Mouse (Mus musculus): ENCODE measurements around the gene Kcnq1.

Gene Kcnq1

GRCm38 (mm10) chr7:143313572-143314319, 207.6 kb downstream of the Kcnq1 start:
- no peak for DNase-seq (ENCODE audit: low spot score in 2 of 2)

DNA sequence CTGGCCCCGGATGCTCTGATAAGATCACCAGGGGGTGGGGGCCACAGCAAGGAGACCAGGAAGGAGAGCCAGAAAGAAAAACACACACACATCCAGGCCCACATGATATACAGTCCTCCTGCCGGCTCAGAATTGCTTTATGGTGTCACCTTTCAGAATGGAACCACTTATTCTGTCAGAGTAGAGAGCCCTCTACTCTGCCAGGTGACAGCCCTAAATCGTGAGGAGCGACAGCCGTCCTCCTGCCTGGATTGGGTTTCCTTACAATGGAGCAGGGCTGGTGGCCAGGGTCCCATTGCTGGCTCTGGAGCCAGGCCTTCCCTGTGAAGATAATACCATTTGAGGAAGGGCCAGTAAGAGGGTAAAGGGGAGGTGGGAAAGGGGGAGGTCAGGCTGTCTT, 212.3 kb downstream of the Kcnq1 start:
- no peak for DNase-seq (ENCODE audit: low spot score in 2 of 2)

GRCm38 (mm10) chr7:143320367-143320766, 214.2 kb downstream of the Kcnq1 start:
- DNase-seq (ENCODE audit: low spot score in 2 of 2): no peak

DNA sequence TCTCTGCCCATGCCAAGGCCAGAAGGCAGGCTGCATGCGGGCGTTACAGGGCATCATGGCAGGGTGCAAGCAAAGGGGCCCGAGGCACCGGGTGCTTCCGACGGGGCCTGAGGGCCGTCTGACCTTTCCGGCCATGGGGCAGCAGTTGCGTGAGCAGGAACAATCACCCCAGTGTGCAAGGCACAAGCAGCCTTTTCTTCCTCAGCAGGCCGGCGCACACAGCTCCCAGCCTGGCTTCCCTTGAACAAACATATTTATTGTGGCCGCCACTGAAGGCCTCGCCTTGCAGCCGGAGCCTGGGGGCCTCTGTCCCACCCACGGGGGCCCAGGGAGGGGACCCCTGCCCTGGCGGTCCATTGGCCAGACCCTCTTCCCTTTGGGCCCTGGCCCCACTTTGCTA, 218.9 kb downstream of the Kcnq1 start:
- DNase-seq (ENCODE audit: low spot score in 2 of 2): peak in 1 of 2 experiments; percentile 14

DNA sequence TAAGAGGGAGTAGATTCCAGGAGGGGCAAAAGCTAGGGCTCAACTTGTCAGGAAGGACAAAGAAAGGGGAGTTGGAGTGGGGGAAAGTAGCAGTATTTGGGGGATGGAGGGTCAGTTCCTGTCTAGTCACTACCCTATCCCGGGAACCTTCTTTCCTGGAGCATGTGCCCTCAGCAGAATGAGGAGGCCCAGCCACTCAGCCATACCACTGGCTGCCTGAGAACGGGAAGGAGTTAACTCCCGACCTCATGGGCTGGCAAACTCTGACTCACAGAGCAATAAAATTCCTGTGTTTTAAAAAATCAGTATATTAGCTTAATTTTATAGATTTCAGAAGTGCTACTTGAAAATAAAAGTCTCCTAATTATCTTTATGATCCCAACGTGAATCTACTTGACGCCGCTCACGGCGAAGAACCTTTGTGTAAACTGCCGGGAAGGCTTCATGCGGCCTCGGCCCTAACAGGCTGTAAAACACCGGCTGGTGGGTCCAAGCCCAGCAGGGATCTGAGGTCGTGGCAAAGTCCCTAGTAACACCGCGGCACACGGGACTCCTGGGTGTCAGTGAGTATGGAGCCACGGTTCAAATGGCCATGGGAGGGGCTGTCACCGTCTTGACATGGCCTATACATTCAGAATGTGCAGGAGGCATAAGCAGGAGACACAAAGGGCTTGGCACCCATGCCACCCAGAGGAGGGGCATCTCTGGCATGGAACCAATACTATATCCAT, 222.2 kb downstream of the Kcnq1 start:
- DNase-seq (ENCODE audit: low spot score in 2 of 2): no peak

GRCm38 (mm10) chr7:143329110-143329810, 223.1 kb downstream of the Kcnq1 start:
- peak; percentile 16 to 26 for DNase-seq (ENCODE audit: low spot score in 2 of 2)

DNA sequence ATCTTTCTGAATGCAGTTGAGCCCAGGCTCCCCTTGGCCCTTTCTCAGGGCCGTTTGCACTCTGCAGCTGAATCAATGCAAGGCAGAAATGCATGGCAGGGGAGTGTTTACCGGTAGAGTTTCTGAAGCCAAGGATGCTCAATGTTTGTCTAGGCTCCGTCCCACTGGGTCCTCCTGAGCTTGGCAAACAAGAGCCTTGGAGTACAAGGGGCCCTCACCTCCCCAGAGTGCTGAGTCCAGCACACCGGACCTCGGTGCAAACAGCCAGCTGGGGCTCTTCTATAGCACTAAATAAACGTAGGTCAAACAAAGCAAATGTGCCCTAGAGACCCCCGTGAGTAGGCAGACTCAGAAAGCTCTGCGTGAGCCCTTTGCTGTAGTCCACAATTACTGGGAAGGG, 226.9 kb downstream of the Kcnq1 start:
- DNase-seq (ENCODE audit: low spot score in 2 of 2): no peak

GRCm38 (mm10) chr7:143333604-143334003, 227.4 kb downstream of the Kcnq1 start:
- DNase-seq (ENCODE audit: low spot score in 2 of 2): no peak

- no peak for DNase-seq (ENCODE audit: low spot score in 2 of 2)
These were observed 232.5 kb downstream of the Kcnq1 start for GRCm38 (mm10) chr7:143338690-143339089.

DNA sequence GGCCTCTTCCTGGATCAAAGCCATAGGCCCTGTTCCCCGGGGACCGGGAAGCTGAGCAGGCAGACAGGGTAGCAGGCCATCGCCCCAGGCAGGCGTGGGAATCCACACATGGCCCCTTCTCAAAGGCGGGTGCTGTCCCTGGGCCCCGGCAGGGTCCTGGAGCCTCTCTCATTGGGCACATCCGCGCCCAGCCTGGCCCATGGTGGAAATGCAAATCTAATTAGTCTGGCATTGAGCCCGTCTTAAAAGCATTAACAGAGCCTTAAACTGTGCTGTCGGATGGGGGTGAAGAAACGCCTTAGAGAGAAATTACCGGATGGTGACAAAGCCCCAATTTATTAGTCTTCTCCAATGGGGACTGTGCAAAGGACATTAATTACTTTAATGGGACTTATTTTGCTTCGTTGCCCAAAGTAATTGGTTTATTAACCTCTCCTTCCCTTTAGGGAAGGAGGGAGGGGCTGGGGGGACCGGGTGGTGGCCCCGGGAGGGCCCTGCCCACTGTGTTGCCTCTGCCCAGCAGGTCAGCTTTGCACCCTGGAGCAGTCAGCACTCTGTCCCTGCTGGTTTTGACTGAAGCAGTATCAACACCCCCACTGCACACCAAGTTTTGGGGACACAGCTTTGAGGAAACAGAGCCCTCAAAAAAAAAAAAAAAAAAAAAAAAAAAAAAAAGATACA, 234.6 kb downstream of the Kcnq1 start:
- peak in 1 of 2 experiments; percentile 16 for DNase-seq (ENCODE audit: low spot score in 2 of 2)

- DNase-seq (ENCODE audit: low spot score in 2 of 2): no peak
These were observed 235.3 kb downstream of the Kcnq1 start for GRCm38 (mm10) chr7:143341301-143341980.

DNA sequence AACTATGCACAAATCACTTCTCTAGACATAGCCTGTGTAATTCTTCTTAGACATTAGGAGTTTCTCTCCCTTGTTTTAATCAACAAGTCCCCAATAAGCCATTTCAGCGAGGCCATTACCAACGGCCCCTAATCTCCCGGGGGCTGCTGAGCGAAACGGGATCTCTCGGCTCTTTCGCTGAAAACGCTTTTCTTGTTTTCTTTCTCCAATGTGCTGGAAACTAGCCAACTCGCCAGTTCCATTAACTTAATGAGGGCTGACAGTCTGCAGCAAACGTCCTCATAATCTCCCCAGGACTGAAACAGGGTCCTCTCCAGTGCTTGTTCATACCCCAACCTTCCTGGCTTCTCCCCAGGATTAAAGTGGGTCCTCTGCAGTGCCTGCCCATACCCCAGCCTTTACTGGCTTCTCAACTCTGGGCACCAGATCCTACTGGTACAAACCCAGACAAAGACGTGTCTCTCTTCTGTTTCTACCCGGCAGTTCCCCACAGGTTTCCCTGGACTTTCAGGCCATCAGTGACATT, 237.7 kb downstream of the Kcnq1 start:
- DNase-seq (ENCODE audit: low spot score in 2 of 2): no peak

- DNase-seq (ENCODE audit: low spot score in 2 of 2): no peak
These were observed 243.1 kb downstream of the Kcnq1 start for GRCm38 (mm10) chr7:143349287-143349686.

DNA sequence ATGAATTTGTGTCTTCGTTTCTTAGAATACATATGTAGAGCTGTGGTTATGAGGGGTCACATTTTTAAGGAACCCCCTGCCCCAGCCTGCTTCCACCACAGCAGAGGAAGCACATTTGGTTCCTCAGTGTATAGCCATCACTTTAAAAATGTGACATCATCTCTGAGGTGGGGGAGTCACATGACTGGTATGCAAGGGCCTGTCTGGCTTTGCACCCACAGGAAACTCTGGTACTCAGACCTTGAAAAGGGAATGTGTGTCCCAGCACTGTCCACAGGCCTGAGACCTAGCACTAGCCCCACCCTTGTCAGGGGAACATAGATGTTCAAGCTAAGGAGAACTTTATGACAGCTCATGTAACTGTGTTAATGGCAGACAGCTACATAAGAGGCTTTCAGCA, 243.7 kb downstream of the Kcnq1 start:
- no peak for DNase-seq (ENCODE audit: low spot score in 2 of 2)

GRCm38 (mm10) chr7:143355831-143356230, 249.7 kb downstream of the Kcnq1 start:
- DNase-seq (ENCODE audit: low spot score in 2 of 2): no peak

GRCm38 (mm10) chr7:143357109-143357508, 250.9 kb downstream of the Kcnq1 start:
- DNase-seq (ENCODE audit: low spot score in 2 of 2): no peak

- DNase-seq (ENCODE audit: low spot score in 2 of 2): no peak
These were observed 251.7 kb downstream of the Kcnq1 start for GRCm38 (mm10) chr7:143357831-143358230.

- no peak for DNase-seq (ENCODE audit: low spot score in 2 of 2)
These were observed 253.6 kb downstream of the Kcnq1 start for GRCm38 (mm10) chr7:143359762-143360161.

DNA sequence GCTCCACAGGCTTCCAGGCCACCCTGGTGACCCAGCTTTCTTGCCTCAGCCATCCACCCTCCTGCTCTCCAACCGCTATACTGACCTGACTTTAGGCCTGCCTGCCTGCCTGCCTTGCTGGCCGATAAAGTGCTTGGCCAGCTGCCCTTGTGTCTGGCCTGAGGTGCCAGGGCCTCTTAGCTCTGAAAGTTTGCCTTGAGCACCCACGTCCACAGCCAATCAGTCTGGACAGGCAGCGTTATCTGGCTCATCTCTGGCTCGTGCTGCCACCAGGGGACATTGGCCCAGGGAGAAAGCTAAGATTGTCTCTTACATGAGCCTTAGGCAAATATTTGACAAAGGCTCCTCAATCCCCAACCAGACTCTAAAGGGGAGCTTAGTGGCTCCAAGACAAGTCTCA, 254.6 kb downstream of the Kcnq1 start:
- DNase-seq (ENCODE audit: low spot score in 2 of 2): no peak

- no peak for DNase-seq (ENCODE audit: low spot score in 2 of 2)
These were observed 258.1 kb downstream of the Kcnq1 start for GRCm38 (mm10) chr7:143364092-143364832.

Measured in frontal cortex, postnatal 10 days (tissue).